Mouse (Mus musculus) embryonic fibroblast, embryonic 13.5 days (primary cell): ENCODE results near the gene Morc3.

Experiments
- CTCF ChIP-seq: IDR thresholded peaks from 2 replicates; pipeline ENCODE4 v1.5.1; 2011; ENCODE audit warnings: mild to moderate bottlenecking, control low read depth, low read length, moderate library complexity, borderline replicate concordance; ENCODE audit not compliant: insufficient read depth
- POLR2A ChIP-seq: IDR thresholded peaks from 2 replicates; pipeline ENCODE4 v1.6.1; 2011; ENCODE audit warnings: low read depth, mild to moderate bottlenecking, control low read depth, low read length, moderate library complexity

- TF ChIP-seq POLR2A (0 out of 2 replicates have a peak, but pooled peaks have one; percentile 19), CTCF (no peak)
Measured at GRCm38 (mm10) chr16:93807961-93808554, 23.9 kb upstream of the Morc3 start.
